Mouse (Mus musculus): ENCODE data around the gene Txndc15.
"Not testable (repeated sequence)": the region's sequence is repeated elsewhere in the genome, so short reads cannot be mapped to it uniquely, and the experiment has no call there.

The Txndc15 gene

GRCm38 (mm10) chr13:55714501-55715166 is at the start of gene Txndc15:
TSS of gene Txndc15 (plus strand) at chr13:55714650.
- peak; percentile 87 for DNase-seq

DNA sequence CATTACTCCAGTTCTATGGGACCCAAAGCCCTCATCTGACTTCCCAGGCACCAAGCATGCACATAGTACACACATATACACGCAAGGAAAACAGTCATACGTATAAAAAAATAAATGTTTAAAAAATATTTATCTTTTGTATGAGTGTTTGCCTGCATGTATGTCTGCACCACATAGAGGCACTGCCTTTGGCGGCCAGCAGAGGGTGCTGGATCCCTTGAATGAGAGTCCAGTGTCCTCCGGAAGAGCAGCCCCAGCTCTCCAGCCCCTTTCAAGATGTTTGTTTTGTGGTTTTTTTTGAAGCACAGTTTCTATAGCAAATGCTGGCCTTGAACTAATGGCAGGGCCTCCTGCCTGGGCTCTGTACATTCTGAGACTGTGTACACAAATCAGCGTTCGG is 45.9 kb upstream of the Txndc15 start:
- no peak for DNase-seq

DNA sequence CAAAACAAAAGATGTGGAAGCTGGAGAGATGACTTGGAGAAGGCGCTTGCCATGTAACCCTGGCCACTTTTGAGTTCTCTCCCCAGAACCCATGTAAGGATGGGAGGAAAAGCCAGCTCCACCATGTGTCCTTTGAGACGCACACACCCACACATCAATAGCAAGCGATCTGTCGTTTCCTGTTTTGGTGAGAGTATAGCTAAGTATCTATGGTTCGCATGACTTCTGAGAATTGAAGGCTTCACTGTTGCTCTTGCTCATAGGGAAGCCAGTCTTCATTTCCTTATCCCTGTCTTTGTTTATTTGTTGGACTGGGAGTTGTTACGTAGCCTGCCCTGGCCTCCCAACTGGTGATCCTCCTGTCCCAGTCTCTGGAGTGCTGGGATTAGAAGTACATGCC is 41.7 kb upstream of the Txndc15 start:
- no peak for DNase-seq

- DNase-seq, result no peak
Observed at GRCm38 (mm10) chr13:55677364-55677763, 37.1 kb upstream of the Txndc15 start.

GRCm38 (mm10) chr13:55682201-55682600 is 32.2 kb upstream of the Txndc15 start:
- no peak for DNase-seq

DNA sequence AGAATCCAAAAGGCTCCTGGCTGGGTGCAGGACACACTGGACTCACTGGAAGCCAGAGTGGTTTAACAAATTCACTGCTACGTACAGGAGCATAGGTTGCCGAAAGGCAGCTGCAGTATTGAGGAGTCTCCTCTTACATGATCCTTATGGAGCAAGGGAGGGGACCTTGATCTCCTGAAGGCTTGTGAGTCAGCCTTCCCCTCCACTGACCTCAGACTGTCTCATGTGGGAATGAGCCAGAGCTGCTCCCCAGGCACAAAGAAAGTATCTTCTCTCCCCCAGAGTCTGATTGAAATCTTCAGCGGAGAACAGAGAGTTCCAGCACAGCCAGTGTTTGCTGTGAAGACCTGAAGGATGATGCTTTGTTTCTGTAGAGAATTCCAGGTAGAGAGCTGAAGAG is 30.9 kb upstream of the Txndc15 start:
- no peak for DNase-seq

DNA sequence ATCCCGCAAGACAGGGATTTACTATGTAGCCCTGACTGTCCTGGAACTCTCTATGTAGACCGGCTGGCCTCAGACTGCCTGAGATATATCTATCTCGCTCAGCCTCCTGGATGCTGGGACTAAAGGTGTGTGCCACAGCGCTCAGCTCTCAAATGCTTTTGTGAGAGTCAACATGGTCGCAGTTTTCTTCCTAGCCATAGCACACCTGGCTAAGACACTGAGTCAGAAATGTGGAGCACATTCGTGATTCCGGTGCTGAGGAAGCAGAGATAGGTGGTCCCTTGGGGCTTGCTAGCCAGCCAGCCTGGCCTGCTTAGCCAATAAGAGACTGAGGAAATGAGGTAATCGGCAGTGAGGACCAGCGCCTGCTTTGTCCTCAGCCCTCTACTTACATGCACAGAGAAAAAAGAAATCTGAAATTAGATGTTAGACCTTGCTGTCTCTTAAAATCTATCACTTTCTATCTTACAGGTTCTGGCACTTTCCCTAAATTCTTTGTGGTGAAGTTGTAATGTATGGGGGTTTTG is 28.3 kb upstream of the Txndc15 start:
- no peak for DNase-seq

GRCm38 (mm10) chr13:55687927-55688602 is 26.4 kb upstream of the Txndc15 start:
- no peak for DNase-seq

DNA sequence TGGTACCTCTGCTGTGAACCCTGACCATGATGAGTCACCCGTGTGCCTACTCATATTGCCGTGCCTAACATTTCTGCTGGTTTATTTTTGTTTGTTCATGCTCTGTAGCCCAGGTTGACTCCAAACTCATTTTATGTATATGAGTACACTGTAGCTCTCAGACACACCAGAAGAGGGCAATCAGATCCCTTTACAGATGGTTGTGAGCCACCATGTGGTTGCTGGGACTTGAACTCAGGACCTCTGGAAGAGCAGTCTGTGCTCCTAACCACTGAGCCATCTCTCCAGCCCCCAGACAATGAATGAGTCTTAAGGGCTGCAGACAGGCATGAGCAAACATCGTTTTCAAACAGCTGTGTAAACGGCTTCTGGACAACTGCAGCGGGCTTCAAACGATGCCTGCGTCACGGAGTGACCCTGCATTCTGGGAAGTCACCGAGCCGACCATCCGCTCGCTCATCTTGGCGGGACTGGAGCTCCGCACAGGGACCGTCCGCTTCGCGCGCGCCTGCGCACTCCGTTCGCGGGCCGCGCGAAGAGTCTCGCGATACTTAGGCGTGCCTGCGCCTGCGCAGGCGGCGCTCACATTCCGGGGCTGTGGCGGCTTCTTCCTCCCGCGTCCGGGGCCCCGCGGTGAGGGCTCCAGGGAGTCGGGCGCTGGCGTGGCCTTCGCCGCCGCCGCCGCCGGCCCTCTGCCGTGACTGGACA is 21.8 kb upstream of the Txndc15 start, which contains the start of gene B230219D22Rik:
Gene B230219D22Rik (plus strand): TSS at position 590 of the 708 bp plus-strand sequence.
- DNase-seq, result peak; percentile 93

DNA sequence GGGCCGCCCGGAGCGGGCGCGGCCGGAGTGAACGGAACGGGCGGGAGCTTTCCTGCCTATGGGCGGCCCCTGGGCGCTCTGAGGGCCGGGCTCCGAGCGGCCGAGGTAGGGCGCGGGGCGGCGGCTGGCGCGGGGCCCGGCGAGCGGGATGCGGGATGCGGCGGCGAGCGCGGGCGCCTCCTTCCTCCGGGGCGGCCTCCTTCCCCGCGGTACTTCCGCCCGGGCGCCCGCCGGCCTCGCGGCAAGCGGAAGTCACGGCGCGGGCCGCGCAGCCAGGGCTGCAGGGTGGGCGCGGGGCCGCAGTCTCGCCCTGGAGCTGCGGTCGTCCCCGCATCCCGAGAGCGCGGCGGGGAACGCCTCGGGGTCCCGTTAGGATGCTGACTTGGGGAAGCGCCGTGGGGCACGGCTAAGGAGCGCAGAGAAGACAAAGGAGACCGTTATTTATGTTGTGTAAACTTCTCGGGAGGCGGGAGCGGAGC is 21.2 kb upstream of the Txndc15 start:
- no peak for DNase-seq

- no peak for DNase-seq
Observed at GRCm38 (mm10) chr13:55694110-55694509, 20.3 kb upstream of the Txndc15 start.

DNA sequence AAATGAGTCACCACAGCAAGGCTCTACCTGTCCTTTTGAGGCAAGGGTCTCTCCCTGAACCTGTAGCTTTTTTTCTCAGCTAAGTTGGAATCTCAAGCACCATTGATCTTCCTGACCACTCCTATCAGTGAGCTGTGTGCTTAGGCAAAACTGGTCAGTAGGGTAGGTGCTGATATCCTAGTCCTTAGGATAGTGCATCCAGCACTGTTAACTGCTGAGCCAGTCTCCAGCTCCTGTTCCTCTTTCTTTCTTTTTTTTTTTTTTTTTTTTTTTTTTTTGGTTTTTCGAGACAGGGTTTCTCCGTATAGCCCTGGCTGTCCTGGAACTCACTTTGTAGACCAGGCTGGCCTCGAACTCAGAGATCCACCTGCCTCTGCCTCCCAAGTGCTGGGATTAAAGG is 18.5 kb upstream of the Txndc15 start:
- not testable (repeated sequence) for DNase-seq

DNA sequence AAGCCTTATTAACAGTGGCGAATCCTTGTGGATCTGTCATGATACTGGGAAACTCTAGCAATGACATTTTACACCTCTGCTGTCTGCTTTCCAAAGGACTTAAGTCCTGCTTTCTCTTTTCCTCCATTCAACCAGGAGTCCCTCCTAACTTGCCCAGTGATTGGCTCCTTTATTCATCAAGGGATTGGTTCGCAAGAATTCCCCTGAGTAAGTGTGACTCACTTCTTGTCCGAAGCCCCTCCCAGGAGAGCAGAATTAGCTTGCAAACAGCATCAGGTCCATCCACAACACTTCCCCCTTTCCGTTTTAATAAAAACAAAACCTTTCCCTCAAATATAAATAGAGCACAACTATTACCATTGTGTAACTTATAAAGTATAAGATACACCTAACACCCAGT is 10.1 kb upstream of the Txndc15 start:
- no peak for DNase-seq

DNA sequence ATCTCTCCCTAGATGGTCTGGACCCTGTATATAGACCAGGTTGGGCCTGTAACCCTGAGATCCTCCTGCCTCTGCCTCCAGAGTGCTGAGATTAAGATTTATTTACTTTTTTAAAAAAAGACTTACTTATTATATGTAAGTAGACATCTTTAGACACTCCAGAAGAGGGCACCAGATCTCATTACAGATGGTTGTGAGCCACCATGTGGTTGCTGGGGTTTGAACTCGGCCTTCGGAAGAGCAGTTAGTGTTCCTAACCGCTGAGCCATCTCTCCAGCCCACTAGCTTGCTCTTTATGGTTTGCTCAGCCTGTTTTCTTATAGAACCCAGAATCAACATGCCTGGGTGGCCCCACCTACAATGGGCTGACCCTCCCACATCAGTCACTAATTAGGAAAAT is 1.6 kb upstream of the Txndc15 start:
- DNase-seq, result no peak

- no peak for DNase-seq
Observed at GRCm38 (mm10) chr13:55715167-55715512, 690 bp downstream of the Txndc15 start.

GRCm38 (mm10) chr13:55715908-55716510 is 1.6 kb downstream of the Txndc15 start:
- DNase-seq, result no peak

DNA sequence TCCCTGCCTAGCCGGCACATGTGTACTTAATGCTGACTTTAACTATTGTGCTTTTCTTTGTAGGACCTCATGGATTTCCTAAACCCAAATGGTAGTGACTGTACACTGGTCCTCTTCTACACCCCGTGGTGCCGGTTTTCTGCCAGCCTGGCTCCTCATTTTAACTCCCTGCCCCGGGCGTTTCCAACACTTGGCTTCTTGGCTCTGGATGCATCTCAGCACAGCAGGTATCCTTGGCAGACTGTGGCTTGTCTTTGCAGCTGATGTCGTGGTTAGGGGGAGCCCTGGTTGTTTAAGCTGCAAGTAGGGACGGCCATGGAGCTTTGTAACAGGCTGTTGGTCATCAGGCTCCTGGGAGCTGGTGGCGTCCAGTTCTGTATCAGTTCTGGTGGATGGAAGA is 7.1 kb downstream of the Txndc15 start:
- peak; percentile 70 for DNase-seq

- no peak for DNase-seq
Observed at GRCm38 (mm10) chr13:55721995-55722394, 7.5 kb downstream of the Txndc15 start.

- DNase-seq, result peak; percentile 33
Observed at GRCm38 (mm10) chr13:55726598-55727119, 12.2 kb downstream of the Txndc15 start.

GRCm38 (mm10) chr13:55727120-55727838 is 12.8 kb downstream of the Txndc15 start, which contains the start of gene Pcbd2:
TSS of gene Pcbd2 (plus strand) at chr13:55727368.
- peak; percentile 82 for DNase-seq

DNA sequence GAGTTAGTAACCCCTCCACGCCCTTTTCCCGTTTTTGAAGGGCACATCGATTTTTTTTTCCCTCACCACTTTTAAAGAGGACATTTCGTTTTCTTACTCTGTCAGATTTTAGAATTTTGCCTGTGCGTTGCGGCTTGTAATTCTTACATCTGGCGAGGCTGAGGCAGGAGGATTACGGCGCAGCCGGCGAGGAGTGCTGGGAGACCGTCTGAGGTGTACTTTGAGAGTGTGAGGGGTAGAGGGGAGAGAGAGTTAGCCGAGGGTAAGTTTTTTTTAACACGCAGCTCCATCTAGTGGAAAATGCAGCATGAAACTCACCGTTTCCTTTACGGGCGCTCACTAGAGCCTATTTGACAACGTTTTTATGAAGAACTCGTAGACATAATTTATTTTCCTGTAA is 13.4 kb downstream of the Txndc15 start:
- DNase-seq, result peak; percentile 62

- DNase-seq, result no peak
Observed at GRCm38 (mm10) chr13:55730716-55731115, 16.3 kb downstream of the Txndc15 start.
